Mouse (Mus musculus): ENCODE results near the gene Usp15.

- TF ChIP-seq POLR2A (IDR thresholded peaks at IDR 0.05; ENCODE audit: borderline replicate concordance, low read depth, low read length) = no peak
- TF ChIP-seq CTCF (IDR thresholded peaks at IDR 0.05; ENCODE audit: low read depth, low read length) = no peak
These were observed 50.4 kb downstream of the Usp15 start for GRCm38 (mm10) chr10:123146349-123146748.

Data from bone marrow macrophage, adult 2 months (primary cell).